Mouse (Mus musculus) megakaryocyte, embryonic 14.5 days (primary cell): Measurements from ENCODE around the gene Aldh16a1.

Experiments
- FLI1 ChIP-seq: IDR thresholded peaks from 2 replicates; pipeline ENCODE4 v1.6.1; 2012; ENCODE audit warnings: low read length, inconsistent platforms, mixed read lengths
- GATA1 ChIP-seq: IDR thresholded peaks from 3 replicates; pipeline ENCODE4 v1.6.1; 2012; ENCODE audit warnings: mixed read lengths, low read length, inconsistent platforms, borderline replicate concordance

DNA sequence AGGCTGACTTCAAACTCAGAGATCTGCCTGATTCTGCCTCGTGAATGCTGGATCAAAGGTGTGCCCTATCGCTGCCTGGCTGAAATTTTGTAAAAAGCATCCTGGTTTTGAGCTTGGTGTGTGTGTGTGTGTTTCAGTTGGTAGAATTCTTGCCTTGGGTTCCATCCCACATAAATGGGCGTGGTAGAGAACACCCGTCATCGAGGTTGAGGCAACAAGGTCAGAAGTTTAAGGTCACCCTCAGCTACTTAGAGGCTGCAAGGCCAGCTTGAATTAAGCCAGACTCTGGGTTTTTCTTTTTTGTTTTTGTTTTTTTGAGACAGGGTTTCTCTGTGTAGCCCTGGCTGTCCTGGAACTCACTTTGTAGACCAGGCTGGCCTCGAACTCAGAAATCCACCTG is 36.0 kb downstream of the Aldh16a1 start:
- no peak for TF ChIP-seq GATA1
- no peak for TF ChIP-seq FLI1
